Mouse (Mus musculus): ENCODE measurements at regions not wholly inside any gene's neighbourhood (a gene's known extent, or its start where the extent isn't known, plus 50 kb on each side); places are given as distances from the start of the nearest gene placed in this dataset.

GRCm38 (mm10) chr5:115790436-115790835 lies 54.6 kb upstream of the Cit start:
- DNase-seq (ENCODE audit: low spot score) = peak; percentile 70
